Comparison of ENCODE assay signal across 13 mouse cellular contexts in the genomic region with DNA sequence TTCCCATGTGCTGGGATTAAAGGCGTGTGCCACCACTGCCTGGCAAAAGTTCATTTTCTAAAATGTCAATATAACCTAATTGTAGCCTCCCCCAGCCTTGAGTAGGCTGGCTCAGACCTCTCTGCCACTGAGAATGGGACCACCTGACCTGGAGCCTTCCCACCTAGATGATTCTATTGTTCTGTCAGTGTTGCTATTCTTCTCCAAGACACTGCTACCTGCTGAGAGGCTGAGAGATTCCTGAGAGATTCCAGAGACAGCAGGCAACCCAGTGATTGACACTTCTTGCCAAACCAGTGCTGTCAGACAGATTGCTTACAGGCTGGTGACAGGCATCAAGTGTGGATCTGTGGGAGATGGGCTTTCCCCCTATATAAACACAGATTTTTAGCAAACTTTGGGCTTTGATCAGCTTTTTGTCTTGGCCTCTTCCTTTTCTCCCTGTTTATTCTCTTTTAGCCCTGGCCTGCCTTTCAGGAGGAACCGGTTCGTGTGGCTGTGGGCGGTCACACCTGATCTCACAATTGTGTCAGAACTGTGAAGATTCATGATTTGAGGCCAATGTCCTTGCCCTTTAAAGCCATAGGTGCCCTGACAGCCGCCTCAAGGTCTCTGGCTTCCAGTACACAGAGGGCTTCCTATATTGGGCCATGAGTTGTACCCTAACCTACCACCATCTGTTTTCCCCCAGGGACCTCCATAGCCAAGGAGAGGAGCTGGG.
DNase-seq lines count a peak whose midpoint lies in the region; ATAC-seq lines count a peak whose summit lies in the region.
"Had no signal": no experiment of that assay in that cellular context is flagged by ENCODE, and none has a peak within 500 bp of the region (broad histone marks: within the 10 kb centered on the region; RNA-seq: fewer than 3 reads in every experiment).

No protein-coding gene starts in this region.

- no peaks in the 10 kb centered on the region for H3K4me1 ChIP-seq in kidney, embryonic 16.5 days (ENCODE audit: insufficient read depth, low read length)
- no peaks in the 10 kb centered on the region for H3K4me1 ChIP-seq in embryonic facial prominence, embryonic 11.5 days (ENCODE audit: control insufficient read depth, insufficient read depth, low read length)
- H3K4me1 ChIP-seq: heart, embryonic 12.5 days; hindbrain, embryonic 12.5 days had no signal

- no peak overlapping the region for H3K4me3 ChIP-seq in kidney, embryonic 16.5 days (ENCODE audit: low read length)
- no peak overlapping the region for H3K4me3 ChIP-seq in embryonic facial prominence, embryonic 11.5 days (ENCODE audit: low read depth, low read length)
- H3K4me3 ChIP-seq: erythroblast, embryonic 14.5 days; heart, embryonic 12.5 days; hindbrain, embryonic 12.5 days had no signal

- WGBS in kidney, embryonic 16.5 days = 48% methylated on average over 5 of the region's 5 CpGs
- 67% methylated on average over 5 of the region's 5 CpGs for WGBS in embryonic facial prominence, embryonic 11.5 days

- H3K4me2 ChIP-seq in kidney, embryonic 16.5 days (replicated peaks; ENCODE audit: low read depth, low read length) = no peak overlapping the region
- H3K4me2 ChIP-seq in embryonic facial prominence, embryonic 11.5 days (ENCODE audit: low read depth, low read length) = no peak overlapping the region
- H3K4me2 ChIP-seq: heart, embryonic 12.5 days; hindbrain, embryonic 12.5 days had no signal

- no peak overlapping the region for H3K27ac ChIP-seq in kidney, embryonic 16.5 days (ENCODE audit: low read length)
- no peak overlapping the region for H3K27ac ChIP-seq in embryonic facial prominence, embryonic 11.5 days (replicated peaks; ENCODE audit: low read depth, low read length)
- H3K27ac ChIP-seq: hindbrain, embryonic 12.5 days; macrophage had no signal

- H3K9ac ChIP-seq in kidney, embryonic 16.5 days (replicated peaks; ENCODE audit: low read length) = no peak overlapping the region
- no peak overlapping the region for H3K9ac ChIP-seq in embryonic facial prominence, embryonic 11.5 days (replicated peaks; ENCODE audit: low read length)
- H3K9ac ChIP-seq: heart, embryonic 12.5 days; hindbrain, embryonic 12.5 days had no signal

- no peaks in the 10 kb centered on the region for H3K9me3 ChIP-seq in kidney, embryonic 16.5 days (ENCODE audit: low read length)
- H3K9me3 ChIP-seq in embryonic facial prominence, embryonic 11.5 days (replicated peaks; ENCODE audit: control insufficient read depth, low read length) = no peaks in the 10 kb centered on the region
- H3K9me3 ChIP-seq: hindbrain, embryonic 12.5 days had no signal

- no peaks in the 10 kb centered on the region for H3K27me3 ChIP-seq in kidney, embryonic 16.5 days (ENCODE audit: insufficient read depth, low read length)
- H3K27me3 ChIP-seq in embryonic facial prominence, embryonic 11.5 days (ENCODE audit: control insufficient read depth, insufficient read depth, low read length) = no peaks in the 10 kb centered on the region
- H3K27me3 ChIP-seq: heart, embryonic 12.5 days; hindbrain, embryonic 12.5 days had no signal

- peak; percentile 19 to 24 for DNase-seq in kidney, adult 8-10 months
- DNase-seq in embryonic facial prominence, embryonic 11.5 days (ENCODE audit: low spot score) = peak; percentile 33
- peak; percentile 18 to 48 for DNase-seq in kidney, postnatal 36 days
- peak; percentile 37 for DNase-seq in lung, postnatal 36 days
- no peak for DNase-seq in yolk sac, embryonic 10.5 days (ENCODE audit: low spot score)
- no peak for DNase-seq in gastrocnemius, adult 8-10 months (ENCODE audit: low spot score in 2 of 2)
- DNase-seq: cerebellum, postnatal 25 days had no signal

- H3K36me3 ChIP-seq in kidney, embryonic 16.5 days (ENCODE audit: insufficient read depth, low read length) = no peaks in the 10 kb centered on the region
- H3K36me3 ChIP-seq in embryonic facial prominence, embryonic 11.5 days (replicated peaks; ENCODE audit: control insufficient read depth, insufficient read depth, low read depth, low read length) = no peaks in the 10 kb centered on the region
- H3K36me3 ChIP-seq: heart, embryonic 12.5 days; hindbrain, embryonic 12.5 days had no signal

- no peak for ATAC-seq in kidney, embryonic 16.5 days (ENCODE audit: low FRiP score, low TSS enrichment)
- no peak for ATAC-seq in embryonic facial prominence, embryonic 11.5 days (replicated peaks; ENCODE audit: insufficient number of reproducible peaks, low FRiP score, low TSS enrichment, low read depth)
- no peak for ATAC-seq in CD4-positive, CD25-positive, alpha-beta regulatory T cell, adult 4 months

Comparison
In these comparisons a context has a peak if more than half of its experiments do, and no peak if none do; other contexts are left out.
1. DNase-seq: peak in kidney, adult 8-10 months (2 of 2), embryonic facial prominence, embryonic 11.5 days (single experiment), kidney, postnatal 36 days (2 of 2) and lung, postnatal 36 days (single experiment); none in yolk sac, embryonic 10.5 days (single experiment) and gastrocnemius, adult 8-10 months (0 of 2).